Mouse (Mus musculus): ENCODE measurements around the gene Lpin2.

DNA sequence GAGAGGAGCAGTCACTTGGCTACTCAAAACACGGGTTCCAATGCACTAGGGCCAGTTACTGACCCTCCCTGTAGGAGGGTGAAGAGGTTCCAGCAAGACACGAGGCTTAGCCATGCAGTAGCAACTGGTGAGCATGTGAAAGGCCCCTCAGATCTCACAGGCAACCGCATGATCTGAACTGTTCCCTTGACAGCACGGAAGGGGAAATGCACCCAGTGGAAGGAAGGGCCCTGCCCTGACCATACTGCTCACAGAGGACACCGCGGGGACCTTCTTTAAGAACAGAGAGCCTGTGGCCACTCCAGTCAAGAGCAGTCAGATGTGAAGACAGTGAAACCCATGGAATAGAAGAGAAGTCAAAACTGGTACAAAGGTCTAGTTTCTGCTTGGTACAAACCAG lies 80.8 kb downstream of the Lpin2 start:
- no peak for TF ChIP-seq CTCF (IDR thresholded peaks at IDR 0.05; ENCODE audit: borderline replicate concordance, insufficient read depth, low read depth, low read length)
- no peak for TF ChIP-seq POLR2A (IDR thresholded peaks at IDR 0.05; ENCODE audit: borderline replicate concordance, insufficient read depth, low read length)
